Mouse (Mus musculus) fat pad, adult 2 months (tissue): ENCODE results near the gene Daam1.
"Not testable (repeated sequence)": the region's sequence is repeated elsewhere in the genome, so short reads cannot be mapped to it uniquely, and the experiment has no call there.

Experiments
- DNase-seq: peaks from one replicate; pipeline ENCODE4 v3.0.0-alpha.2; 2011; ENCODE audit warnings: low read depth, low spot score; ENCODE audit errors: extremely low read depth

The Daam1 gene

DNA sequence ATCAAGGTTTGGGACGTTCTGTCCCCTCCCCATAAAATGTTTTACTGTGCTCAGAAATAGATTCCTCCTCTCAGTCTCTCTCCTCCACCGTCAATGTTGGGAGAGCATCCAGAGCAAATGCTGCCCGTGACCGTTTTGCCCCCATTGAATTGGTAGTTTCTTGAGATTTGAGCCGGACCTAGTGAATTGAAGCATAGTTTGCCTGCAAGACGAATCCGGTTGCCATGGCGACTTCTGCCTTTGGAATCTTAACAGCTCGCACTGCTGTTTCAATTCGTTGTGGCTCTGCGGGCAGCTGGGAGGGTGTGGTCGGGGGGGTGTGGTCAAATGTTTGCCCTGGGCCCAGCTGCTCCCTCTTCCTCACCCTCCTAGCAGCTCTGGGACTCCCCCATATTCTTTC, 1.3 kb downstream of the Daam1 start:
- DNase-seq, result no peak

DNA sequence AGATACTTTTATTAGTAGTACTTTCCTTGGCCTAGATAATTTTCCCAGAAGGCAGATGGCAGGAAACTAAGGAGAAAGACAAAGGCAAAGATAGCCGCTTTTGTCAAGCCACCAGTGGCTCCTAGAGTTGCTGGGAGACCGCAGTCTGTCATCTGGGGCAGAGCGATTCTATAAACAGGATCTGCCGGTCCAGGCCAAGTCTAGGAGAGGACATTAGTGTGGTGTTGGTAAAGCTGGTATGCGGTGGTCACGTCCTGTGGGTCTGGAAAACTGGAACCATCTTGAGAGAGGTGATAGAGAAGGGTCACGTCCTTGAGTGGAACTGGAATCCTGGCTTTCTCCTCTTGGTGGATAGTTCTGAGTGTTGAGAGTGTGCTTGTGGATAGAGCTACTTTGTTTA, 3.2 kb downstream of the Daam1 start:
- DNase-seq, result no peak

DNA sequence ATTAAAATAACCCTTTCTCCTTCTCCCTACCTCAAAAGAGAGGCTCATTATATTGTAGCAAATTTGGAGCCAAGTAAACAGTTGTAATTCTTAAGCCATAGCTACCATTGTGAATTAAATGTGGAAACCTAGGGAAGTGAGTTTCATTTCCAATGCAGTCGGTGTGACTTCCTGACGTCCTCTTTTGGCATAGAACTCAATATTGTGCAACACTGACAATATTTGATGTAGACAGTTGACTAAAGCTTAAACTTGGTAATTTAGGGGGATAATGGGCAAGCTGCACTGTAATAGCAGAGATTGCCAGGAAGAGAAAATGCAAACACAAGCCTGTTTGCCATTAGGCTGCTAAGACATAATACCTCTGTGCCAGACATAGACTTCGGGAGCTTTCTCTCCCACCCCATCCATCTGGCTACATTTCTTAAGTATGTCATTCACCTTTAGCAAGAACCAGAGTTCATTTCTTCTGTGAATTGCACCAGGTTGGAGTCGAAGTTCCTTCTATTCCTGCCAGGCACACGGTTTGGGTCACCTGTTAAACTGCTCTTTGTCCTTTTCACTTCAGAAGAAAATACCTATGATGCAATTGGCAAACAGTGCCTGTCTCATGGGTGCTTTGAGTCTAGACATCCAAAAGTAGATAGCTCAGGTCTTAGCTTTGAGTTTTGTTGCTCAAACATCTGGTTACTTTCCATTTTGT, 5.2 kb downstream of the Daam1 start:
- no peak for DNase-seq

DNA sequence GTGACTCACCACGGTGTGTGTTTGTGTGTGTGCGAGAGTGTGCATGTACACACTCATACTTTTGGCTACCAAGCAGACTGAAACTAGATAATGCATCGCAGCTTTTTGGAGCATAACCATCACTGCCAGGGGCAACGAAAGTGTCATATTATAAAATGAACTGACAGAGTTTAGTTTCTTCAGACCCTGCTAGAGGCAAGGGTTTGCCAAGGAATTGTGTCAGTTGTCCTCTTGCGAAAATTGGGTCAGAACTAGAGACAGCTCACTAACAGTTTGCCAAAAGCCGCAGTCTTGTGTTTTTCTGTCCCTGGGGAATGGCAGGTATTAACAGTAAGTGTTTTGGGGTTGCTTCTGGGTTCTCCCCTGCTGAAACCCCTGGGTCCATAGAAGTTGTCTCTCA, 5.9 kb downstream of the Daam1 start:
- DNase-seq, result peak; percentile 86

DNA sequence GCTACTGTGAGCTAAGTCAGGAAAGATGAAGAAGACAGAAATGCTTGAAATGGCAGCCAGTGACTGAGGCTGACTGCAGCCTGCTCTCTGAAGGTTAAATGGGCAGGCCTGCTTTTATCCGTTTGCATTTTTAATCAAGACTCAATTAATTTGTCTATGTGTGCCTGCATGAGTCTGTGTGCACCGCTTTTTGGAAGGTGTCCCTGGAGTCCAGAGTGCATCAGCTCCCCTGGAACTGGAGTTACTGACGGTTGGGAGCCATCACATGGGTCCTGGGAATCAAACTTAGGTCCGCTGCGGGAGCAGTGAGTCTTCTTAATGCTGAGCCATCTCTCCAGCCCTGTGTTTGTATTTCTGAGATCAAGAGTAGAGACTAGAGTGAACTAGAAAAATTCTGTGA, 6.7 kb downstream of the Daam1 start:
- DNase-seq, result no peak

DNA sequence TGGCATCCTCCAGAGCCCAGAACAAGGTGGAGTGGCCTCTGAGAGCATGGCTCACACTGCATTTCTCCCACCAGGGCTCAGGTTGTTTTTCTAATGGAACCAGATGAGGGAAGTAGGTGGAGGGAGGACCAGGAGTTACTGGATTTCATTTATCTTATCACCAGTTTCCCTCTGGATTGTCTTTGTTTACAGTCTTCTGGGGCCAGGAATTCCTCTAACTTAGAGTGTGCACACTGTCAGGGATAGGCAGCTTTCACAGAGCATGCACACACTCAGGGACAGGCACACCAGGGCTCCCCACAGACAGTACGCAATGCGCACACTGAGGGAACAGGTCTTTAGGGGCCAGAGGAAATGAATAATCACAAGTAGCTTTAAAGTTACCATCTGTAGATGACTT, 7.4 kb downstream of the Daam1 start:
- DNase-seq, result no peak

DNA sequence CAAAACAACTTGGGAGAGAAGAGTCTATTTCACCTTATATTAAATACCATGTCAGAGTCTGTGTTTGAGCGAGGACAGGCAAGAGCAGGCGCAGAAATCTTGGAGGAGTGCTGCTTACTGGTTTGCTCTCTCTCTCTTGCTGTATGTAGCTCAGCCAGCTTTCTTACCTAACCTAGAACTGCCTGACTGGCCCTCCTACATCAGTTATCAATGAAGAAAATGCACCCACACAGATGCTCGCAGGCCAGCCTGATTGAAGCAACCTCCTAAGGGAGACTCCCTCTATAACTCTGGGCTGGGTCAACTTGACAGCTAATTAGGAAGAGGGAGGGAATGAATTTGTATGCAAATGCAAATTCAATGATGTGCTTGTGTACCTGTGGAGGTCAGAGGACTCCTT, 8.8 kb downstream of the Daam1 start:
- DNase-seq, result no peak

DNA sequence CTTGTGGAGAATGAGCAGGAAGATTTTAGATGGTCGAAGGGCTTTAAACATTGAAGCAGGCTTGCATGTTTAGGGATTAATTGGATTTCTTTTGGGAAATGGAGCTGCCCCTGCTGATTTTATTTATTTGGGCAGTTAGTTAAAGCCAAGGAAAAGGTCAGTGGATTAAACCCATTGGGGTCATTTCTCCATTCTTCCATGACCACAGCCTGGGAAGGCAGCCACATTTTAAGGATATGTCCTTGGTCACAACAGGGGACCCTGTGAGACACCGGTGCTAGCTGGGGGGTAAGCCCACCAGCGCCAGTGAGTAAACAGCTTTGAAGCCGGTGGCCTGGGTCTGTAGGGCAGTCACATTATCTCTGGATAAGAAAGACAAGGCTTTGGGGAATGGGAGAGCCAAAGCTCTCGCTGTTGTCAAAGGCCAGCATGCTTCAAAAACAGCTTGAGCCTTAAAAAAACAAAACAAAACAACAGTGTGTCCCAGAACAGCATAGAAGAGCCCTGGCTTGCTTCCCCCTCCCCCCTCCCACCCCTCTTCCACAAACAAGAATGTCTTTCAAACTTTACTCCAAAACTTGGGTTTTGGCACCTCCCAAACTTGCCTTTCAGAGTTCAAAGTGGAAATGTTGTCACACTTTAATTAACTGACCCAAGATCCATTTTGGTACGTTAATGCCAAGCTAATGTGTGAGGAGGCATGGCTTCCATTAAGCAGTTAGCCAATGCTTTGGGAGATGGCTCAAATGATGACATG, 9.7 kb downstream of the Daam1 start:
- DNase-seq, result no peak

DNA sequence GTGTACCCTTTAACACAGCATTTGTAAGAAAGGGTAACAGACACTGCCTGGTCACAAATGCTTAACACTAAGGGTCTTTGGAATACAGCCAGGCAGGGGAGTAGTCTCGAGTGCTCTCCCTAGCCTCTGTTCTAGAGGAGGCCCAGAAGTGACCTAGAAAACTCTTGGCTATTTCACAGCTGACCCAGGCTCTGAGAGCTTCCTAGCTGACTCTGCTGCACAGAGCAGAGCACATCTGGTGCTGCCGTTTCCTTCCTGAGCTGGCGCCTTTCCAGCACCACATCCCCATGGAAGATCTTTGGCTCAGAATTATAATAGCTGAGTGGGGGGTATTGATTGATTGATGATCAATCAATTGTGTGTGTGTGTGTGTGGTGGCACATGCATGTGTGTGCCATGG, 11.1 kb downstream of the Daam1 start:
- no peak for DNase-seq

DNA sequence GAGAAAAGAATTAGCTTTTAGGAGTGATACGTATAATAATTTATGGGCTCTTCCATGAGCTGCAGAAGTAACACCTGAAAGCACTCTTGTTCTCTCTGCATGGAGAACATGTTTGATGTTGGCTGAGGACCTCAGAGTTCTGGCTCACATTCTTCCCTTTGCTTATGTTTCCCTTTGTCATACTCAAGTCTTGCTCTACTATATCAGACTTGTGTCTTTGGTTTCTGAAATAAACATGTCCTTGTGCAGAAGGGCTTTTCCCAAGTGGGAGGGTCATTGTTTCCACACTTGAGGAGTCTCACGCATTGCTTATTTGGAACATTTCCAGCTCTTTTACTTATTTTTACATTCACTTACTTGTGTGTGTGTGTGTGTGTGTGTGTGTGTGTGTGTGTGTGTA, 11.7 kb downstream of the Daam1 start:
- no peak for DNase-seq

DNA sequence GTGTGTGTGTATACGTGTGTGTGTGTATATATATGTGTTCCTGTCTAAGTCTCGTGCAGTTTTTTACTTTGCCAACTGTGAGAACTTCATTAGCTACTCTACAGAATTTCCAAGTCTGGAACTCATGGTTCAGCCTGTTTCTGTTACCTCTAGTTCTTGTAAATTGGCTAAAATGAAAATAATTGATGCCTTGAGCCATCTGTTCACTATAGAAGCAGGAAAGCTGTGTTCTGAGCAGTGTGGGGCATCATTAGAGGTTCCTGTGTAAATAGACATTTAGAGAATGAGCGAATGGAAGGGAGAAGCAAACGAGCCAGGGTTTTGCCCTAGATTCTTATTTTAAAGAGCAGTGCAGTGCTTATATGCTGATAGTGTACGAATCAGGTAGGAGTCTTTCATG, 14.6 kb downstream of the Daam1 start:
- DNase-seq, result no peak

DNA sequence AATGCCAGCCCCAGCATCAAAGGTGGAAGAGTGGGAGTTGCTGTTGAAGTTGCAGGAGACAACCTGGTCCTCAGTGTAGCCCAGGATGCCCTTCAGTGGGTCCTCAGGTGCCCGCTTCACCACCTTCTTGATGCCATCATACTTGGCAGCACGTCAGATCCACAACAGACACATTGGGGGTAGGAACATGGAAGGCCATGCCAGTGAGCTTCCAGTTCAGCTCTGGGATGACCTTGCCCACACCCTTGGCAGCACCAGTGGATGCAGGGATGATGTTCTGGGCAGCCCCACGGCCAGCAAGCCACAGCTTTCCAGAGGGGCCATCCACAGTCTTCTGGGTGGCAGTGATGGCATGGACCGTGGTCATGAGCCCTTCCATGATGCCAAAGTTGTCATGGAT, 15.5 kb downstream of the Daam1 start:
- not testable (repeated sequence) for DNase-seq

DNA sequence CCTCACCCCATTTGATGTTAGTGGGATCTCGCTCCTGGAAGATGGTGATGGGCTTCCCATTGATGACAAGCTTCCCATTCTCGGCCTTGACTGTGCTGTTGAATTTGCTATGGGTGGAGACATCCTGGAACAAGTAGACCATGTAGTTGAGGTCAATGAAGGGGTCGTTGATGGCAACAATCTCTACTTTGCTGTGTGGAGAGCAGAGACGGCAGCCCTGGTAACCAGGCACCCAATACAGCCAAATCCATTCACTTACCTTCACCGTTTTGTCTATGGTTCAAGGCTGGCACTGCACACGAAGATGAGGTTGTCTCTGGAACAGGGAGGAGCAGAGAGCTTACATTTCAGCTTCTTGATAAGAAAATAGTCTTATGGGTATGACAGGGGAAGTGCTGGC, 16.1 kb downstream of the Daam1 start:
- not testable (repeated sequence) for DNase-seq

DNA sequence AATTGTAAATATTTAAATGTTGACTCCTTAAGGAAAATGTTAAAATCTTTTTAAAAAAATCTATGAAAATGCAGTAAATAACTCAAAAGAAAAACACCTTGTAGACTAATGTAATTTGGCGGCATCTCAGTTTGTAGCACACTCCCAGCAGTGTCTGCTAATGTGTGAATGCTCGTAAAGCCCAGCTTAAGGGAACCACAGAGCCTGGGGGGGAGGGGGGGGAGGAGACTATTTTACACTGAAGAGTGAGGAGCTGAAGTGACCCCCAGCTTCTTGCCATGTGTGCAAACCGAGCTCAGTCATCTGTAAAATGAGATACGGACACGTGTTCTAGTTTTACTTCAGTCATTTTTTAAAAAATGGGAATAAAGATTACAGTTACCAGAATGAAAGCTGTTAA, 16.7 kb downstream of the Daam1 start:
- DNase-seq, result no peak

DNA sequence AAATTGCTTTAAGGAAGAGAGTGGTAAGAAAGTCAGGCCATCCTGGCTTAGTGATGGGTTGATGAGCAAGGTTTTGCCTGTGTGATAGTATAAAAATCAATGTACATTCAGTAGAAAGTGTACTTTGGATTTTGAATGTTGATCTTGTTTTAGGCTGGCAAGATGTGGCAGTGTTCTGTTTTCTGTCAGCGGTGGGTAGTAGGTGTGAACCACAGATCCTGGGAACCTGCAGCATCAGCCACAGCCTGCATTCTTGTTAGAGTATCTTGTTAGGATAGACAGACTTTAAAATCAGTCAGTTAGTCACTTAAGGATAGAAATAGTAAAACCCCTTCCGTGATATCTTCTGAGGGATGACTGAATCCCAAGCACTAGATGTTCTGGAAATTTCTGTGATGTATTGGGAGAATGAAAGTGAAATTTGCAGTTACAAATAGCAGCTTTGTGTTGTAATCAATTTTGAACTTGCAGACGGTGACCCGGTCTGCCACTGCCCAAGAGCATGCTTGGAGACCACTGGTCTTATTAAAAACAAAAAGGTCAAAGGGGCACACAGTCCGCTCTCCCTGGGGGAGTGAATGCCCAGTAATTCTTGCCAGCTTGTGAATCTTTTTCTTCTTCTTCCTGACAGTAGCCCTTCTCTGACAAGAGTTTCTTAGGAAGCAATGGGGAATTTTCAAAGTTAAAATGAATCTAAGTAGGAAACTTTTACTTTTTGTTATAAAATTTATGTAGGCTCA, 17.3 kb downstream of the Daam1 start:
- no peak for DNase-seq

DNA sequence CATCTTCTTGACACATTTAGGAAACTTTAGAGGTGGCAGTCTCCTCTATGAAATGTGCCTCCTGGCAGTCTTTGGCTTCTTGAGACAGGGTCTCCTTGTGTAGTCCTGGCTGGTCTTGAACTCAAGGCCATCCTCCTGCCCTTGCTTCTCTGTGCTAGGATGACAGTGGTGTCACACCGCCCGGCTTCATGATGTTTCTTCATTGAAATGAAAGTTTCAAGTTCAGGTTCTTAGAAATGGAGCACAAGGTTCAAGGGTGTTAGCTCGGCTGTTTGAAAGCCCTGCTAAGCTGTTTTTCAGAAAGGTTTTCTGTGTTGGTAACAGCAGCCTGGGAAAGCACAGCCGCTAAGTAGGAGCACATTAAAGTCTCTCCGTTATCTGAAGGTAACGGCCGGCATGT, 18.2 kb downstream of the Daam1 start:
- DNase-seq, result no peak

DNA sequence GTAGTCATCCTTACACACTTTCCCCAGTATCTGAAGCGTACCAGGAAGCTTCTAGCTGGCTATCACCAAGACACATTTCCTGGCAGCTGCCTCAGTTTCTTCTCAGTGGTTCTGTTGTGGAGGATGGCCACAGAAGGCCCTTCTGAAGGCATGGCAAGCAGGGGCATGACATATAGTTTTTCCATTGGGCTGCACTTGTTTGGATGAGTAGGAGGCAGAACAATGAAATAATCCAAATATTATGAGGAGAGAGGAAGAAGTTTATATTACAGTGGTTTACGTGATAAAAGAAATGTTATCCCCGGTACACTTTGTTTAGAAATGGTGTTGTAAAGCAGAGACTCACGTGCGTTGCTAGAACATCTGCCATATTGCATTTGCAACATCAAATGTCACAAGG, 19.3 kb downstream of the Daam1 start:
- no peak for DNase-seq

DNA sequence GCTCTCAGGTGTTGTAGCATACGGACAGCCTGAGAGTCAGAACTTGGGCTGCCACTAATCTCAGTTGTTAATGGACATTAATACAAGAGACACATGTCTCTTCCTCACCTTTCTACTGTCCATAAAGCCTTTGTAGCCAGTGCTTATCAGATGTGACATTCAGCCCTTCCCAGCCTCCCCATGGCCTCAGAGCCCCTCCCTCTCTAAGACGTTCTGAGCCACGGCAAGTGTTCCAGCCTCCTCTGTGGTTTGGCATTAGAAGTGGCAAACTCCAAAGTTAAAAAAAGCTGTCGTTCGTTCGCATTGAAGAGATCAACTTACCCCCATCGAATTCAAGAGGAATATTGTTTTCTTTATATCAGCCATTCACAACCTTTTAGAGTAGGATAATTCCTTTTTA, 21.8 kb downstream of the Daam1 start:
- no peak for DNase-seq

DNA sequence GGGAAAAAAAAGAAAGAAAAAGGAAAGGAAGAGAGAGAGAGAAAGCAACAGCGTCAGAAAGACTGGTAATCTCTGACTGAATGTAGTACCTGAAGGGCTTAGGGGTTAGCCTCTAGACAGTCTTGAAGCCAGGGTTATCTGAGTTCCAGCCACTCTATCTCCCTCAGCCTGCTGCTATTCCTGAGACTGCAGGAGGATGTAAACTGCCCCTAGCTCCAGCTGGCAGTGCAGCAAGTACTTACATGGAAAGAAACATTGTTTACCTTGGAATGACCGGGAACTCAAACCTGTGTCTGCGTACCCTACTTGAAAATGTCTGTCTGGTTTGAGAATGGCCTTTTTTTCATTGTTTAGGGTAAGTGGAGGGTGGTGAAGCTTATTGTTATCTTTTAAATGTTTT, 22.8 kb downstream of the Daam1 start:
- no peak for DNase-seq

DNA sequence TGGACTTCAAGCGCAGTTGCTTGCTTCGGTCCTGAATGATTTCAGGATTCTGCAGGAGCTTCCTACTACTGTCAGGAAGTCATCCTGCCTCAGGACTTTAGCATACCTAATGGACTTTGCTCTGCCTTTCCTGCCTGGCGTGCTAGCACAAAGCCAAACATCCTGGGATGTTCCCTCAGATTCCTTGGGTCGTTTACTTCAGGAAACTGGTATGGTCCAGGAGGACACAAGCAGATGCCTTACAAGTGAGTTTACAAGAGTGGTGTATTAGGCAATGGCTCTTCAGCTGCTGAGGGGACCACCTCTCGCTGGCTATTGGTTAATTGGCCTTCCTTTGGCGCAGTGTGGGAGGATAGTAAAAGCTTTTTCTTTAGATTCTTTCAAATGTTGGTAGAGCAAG, 23.3 kb downstream of the Daam1 start:
- no peak for DNase-seq

DNA sequence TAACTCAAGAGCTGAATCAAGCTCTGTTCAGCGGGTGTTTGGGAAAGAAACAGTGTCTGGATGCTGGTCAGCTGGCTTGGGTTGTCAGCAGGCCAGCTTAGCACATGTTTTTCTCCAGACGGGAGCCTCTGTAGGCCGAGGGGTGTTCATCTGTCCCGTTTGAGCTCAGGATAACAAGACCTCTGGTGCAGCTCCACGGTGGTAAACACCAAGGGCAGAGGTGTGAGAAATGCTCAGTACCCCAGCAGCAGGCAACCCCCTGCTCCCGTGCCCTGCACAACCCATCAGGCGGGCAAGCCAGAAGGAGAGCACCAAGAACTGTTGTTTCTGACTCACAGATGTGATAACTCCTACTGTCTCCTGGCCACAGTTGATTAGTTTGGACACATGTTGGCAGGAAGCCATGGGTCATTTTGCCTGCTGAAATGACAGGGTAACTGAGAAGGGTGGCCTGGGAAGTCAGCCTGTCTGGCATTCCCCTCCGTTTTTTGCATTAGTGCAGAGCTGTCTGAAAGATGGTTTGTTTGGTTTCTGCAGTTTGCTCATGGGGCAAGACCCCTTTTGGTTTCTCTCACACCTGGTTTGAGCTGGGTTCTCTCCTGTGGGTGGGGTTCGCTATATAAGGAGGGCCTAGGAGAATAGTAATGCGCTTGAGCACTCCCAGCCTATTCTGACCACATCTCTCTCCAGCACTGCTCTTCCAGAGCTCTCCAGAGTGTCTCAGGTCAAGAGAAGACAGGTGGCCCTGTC, 25.0 kb downstream of the Daam1 start:
- no peak for DNase-seq

DNA sequence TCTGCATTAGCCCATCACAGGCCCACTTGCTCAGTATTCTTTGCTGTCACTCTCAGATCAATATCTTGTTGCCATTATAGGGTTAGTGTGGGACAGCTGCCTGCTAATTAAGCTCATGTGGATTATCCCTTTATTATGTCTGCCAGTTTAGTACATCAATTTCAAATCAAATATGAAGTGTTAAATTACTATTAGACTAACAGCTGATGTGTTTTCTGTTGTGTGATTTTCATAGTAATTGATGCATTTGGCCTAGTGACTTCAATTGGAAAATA, 25.5 kb downstream of the Daam1 start:
- DNase-seq, result no peak
